Mouse (Mus musculus): ENCODE measurements around the gene Cep85l. TPM values are rescaled to one million over a fixed set of nuclear protein-coding genes. Genes with fewer than 3 reads are reported as not detected.

Cep85l gene
- total and polyA plus RNA-seq, 3 experiments, result 4.3 to 5.7 (median 5.0) TPM

GRCm38 (mm10) chr10:53406845-53407244 lies 27.1 kb upstream of the Cep85l start:
- DNase-seq (ENCODE audit: extremely low read depth), result no peak
- dilution Hi-C loops (cut with MboI; ENCODE audit: extremely low pct_ligation_motif_present, extremely low pct_unique_long_range_greater_than_20kb, low sequenced_read_pairs), result no loop called here
- H3K27ac ChIP-seq (ENCODE audit: insufficient read depth, low read depth), result no peak overlapping the region

DNA sequence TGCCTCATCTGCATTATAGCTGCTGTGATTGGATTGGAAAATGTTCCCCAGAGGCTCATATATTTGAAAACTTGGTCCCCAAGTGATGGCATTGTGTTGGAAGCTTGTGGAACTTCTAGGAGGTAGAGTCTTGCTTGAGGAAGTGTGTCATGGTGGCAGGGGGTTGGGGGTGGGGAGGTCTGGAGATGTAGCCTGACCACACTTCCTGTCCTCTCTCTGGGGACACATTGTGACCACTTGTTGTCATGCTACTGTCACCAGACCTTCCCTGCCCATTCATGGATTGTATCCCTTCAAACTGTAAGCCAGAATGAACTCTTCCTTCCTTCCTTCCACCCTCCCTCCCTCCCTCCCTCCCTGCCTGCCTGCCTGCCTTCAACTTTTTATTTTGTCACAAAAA lies 22.5 kb upstream of the Cep85l start:
- in situ Hi-C loops (cut with MboI; ENCODE audit: low pct_ligation_motif_present, low pct_unique_long_range_greater_than_20kb, low sequenced_read_pairs) (no loop called here), dilution Hi-C loops (cut with MboI; ENCODE audit: extremely low pct_ligation_motif_present, extremely low pct_unique_long_range_greater_than_20kb, low sequenced_read_pairs) (no loop called here)
- TF ChIP-seq ZNF384 (IDR thresholded peaks at IDR 0.05; ENCODE audit: low read depth, low read length) (no peak), RAD21 (IDR thresholded peaks at IDR 0.05; ENCODE audit: low read depth, low read length) (no peak), SIN3A (IDR thresholded peaks at IDR 0.05; ENCODE audit: low read length) (no peak), GABPA (IDR thresholded peaks at IDR 0.05; ENCODE audit: insufficient replicate concordance, low read depth, low read length) (no peak), JUN (IDR thresholded peaks at IDR 0.05; ENCODE audit: insufficient read depth, low read depth, low read length) (no peak), CHD2 (IDR thresholded peaks at IDR 0.05; ENCODE audit: low read length) (no peak), TBP (conservative IDR thresholded peaks at IDR 0.05; ENCODE audit: low read depth, low read length) (no peak), USF1 (IDR thresholded peaks at IDR 0.05; ENCODE audit: low read depth, low read length) (no peak), POLR2A (IDR thresholded peaks at IDR 0.05; ENCODE audit: low read depth, low read length) (no peak), NRF1 (IDR thresholded peaks at IDR 0.05; ENCODE audit: low read depth, low read length) (no peak), ELF1 (IDR thresholded peaks at IDR 0.05; ENCODE audit: low read depth, low read length) (no peak), NELFE (IDR thresholded peaks at IDR 0.05; ENCODE audit: low read depth, low read length) (no peak), CHD1 (IDR thresholded peaks at IDR 0.05; ENCODE audit: low read depth, low read length) (no peak), USF2 (conservative IDR thresholded peaks at IDR 0.05; ENCODE audit: low read depth, low read length) (no peak), EP300 (IDR thresholded peaks at IDR 0.05; ENCODE audit: low read length) (no peak), RCOR1 (conservative IDR thresholded peaks at IDR 0.05; ENCODE audit: low read depth, low read length) (no peak), POLR2AphosphoS2 (IDR thresholded peaks at IDR 0.05; ENCODE audit: low read depth, low read length) (no peak), SMC3 (IDR thresholded peaks at IDR 0.05; ENCODE audit: low read depth, low read length) (no peak), MEF2A (IDR thresholded peaks at IDR 0.05; ENCODE audit: borderline replicate concordance, low read depth, low read length) (no peak)
- H3K9me3 ChIP-seq (replicated peaks; ENCODE audit: low read length), result peaks cover 3% of the 10 kb centered on the region
- no peaks in the 10 kb centered on the region for H3K36me3 ChIP-seq (replicated peaks in 1 of 2; ENCODE audit: control insufficient read depth in 1 of 2, insufficient read depth in 1 of 2, low read length in 1 of 2)
- no peaks in the 10 kb centered on the region for H3K27me3 ChIP-seq (replicated peaks)
- DNase-seq (ENCODE audit: extremely low read depth), result no peak
- no peaks in the 10 kb centered on the region for H3K79me2 ChIP-seq (replicated peaks; ENCODE audit: control insufficient read depth, extremely low read depth, insufficient read depth, poor library complexity, severe bottlenecking)
- H3K27ac ChIP-seq (ENCODE audit: insufficient read depth, low read depth), result no peak overlapping the region
- no peak overlapping the region for H3K4me3 ChIP-seq (replicated peaks in 1 of 3; ENCODE audit: low read depth in 2 of 3, low read length in 2 of 3, poor library complexity in 1 of 3)
- H3K4me1 ChIP-seq (ENCODE audit: control insufficient read depth in 1 of 2, insufficient read depth in 2 of 2), result peaks cover 8 to 18% of the 10 kb centered on the region in 2 experiments
- H3K9ac ChIP-seq (ENCODE audit: insufficient read depth, low read depth), result no peak overlapping the region
- H3K4me2 ChIP-seq (ENCODE audit: insufficient read depth, low read depth, poor library complexity, severe bottlenecking), result no peak overlapping the region

More at GRCm38 (mm10) chr10:53406845-53407244, 27.1 kb upstream of the Cep85l start:
- no peak overlapping the region for H3K4me2 ChIP-seq (ENCODE audit: insufficient read depth, low read depth, poor library complexity, severe bottlenecking)
- TF ChIP-seq ELF1 (IDR thresholded peaks at IDR 0.05; ENCODE audit: low read depth, low read length) (no peak), JUND (conservative IDR thresholded peaks at IDR 0.05; ENCODE audit: low read depth, low read length) (no peak), POLR2AphosphoS2 (IDR thresholded peaks at IDR 0.05; ENCODE audit: low read depth, low read length) (no peak), EP300 (IDR thresholded peaks at IDR 0.05; ENCODE audit: low read length) (no peak), ZNF384 (IDR thresholded peaks at IDR 0.05; ENCODE audit: low read depth, low read length) (no peak), USF2 (conservative IDR thresholded peaks at IDR 0.05; ENCODE audit: low read depth, low read length) (no peak), ZMIZ1 (IDR thresholded peaks at IDR 0.05; ENCODE audit: low read depth, low read length) (no peak), NRF1 (IDR thresholded peaks at IDR 0.05; ENCODE audit: low read depth, low read length) (no peak), GABPA (IDR thresholded peaks at IDR 0.05; ENCODE audit: insufficient replicate concordance, low read depth, low read length) (no peak), MAZ (IDR thresholded peaks at IDR 0.05; ENCODE audit: low read depth, low read length) (no peak), ZKSCAN1 (IDR thresholded peaks at IDR 0.05; ENCODE audit: borderline replicate concordance, low read depth, low read length) (no peak), CHD1 (IDR thresholded peaks at IDR 0.05; ENCODE audit: low read depth, low read length) (no peak), CTCF (conservative IDR thresholded peaks at IDR 0.05 in 1 of 2, IDR thresholded peaks at IDR 0.05 in 1 of 2; ENCODE audit: low read depth in 2 of 2, low read length in 2 of 2) (no peak), IRF4 (IDR thresholded peaks at IDR 0.05; ENCODE audit: low read depth, low read length) (no peak), USF1 (IDR thresholded peaks at IDR 0.05; ENCODE audit: low read depth, low read length) (no peak), PAX5 (IDR thresholded peaks at IDR 0.05; ENCODE audit: low read length) (no peak), MAFK (IDR thresholded peaks at IDR 0.05; ENCODE audit: insufficient replicate concordance, low read length) (no peak), MEF2A (IDR thresholded peaks at IDR 0.05; ENCODE audit: borderline replicate concordance, low read depth, low read length) (no peak), JUN (IDR thresholded peaks at IDR 0.05; ENCODE audit: insufficient read depth, low read depth, low read length) (no peak), HCFC1 (IDR thresholded peaks at IDR 0.05; ENCODE audit: low read depth, low read length) (no peak)
- H3K27me3 ChIP-seq (replicated peaks), result no peaks in the 10 kb centered on the region
- H3K4me3 ChIP-seq (replicated peaks in 1 of 3; ENCODE audit: low read depth in 2 of 3, low read length in 2 of 3, poor library complexity in 1 of 3), result no peak overlapping the region
- H3K4me1 ChIP-seq (ENCODE audit: control insufficient read depth in 1 of 2, insufficient read depth in 2 of 2), result peaks cover 4 to 7% of the 10 kb centered on the region in 2 experiments; a peak in 3 of 4 replicates
- in situ Hi-C loops (cut with MboI; ENCODE audit: low pct_ligation_motif_present, low pct_unique_long_range_greater_than_20kb, low sequenced_read_pairs), result no loop called here
- H3K9me3 ChIP-seq (replicated peaks; ENCODE audit: low read length), result peaks cover 3% of the 10 kb centered on the region
- H3K36me3 ChIP-seq (replicated peaks in 1 of 2; ENCODE audit: control insufficient read depth in 1 of 2, insufficient read depth in 1 of 2, low read length in 1 of 2), result no peaks in the 10 kb centered on the region
- H3K79me2 ChIP-seq (replicated peaks; ENCODE audit: control insufficient read depth, extremely low read depth, insufficient read depth, poor library complexity, severe bottlenecking), result no peaks in the 10 kb centered on the region
- no peak overlapping the region for H3K9ac ChIP-seq (ENCODE audit: insufficient read depth, low read depth)

All from CH12.LX (cell line).